Mouse (Mus musculus): Measurements from ENCODE around the gene Olfr68.
"Not testable (repeated sequence)": the region's sequence is repeated elsewhere in the genome, so short reads cannot be mapped to it uniquely, and the experiment has no call there.

Olfr68 gene

DNA sequence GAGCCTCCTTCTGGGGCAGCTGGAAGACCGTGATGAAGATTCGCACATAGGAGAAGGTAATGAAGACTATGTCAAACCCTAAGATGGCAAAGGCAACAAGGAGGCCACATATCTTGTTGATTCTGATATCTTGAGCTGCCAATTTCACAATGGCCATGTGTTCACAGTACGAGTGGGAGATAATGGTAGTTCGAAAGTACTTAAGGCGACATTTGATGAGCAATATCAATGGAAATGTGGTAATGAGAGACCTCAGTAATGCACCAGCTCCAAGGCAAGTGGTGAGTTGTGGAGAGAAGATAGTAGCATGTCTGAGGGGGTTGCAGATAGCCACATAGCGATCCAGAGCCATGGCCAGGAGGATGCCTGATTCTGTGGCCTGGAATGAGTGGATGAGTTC lies 11.8 kb downstream of the Olfr68 start:
- DNase-seq (ENCODE audit: low read depth, low spot score), result not testable (repeated sequence)

DNA sequence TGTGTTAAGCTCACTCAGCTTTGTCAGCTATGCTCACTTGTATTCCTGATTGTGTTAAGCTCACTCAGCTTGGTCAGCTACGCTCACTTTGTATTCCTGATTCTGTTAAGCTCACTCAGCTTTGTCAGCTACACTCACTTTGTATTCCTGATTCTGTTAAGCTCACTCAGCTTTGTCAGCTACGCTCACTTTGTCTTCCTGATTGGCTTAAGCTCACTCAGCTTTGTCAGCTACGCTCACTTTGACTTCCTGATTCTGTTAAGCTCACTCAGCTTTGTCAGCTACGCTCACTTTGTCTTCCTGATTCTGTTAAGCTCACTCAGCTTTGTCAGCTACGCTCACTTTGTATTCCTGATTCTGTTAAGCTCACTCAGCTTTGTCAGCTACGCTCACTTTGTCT lies 17.3 kb downstream of the Olfr68 start:
- not testable (repeated sequence) for DNase-seq (ENCODE audit: low read depth, low spot score)

DNA sequence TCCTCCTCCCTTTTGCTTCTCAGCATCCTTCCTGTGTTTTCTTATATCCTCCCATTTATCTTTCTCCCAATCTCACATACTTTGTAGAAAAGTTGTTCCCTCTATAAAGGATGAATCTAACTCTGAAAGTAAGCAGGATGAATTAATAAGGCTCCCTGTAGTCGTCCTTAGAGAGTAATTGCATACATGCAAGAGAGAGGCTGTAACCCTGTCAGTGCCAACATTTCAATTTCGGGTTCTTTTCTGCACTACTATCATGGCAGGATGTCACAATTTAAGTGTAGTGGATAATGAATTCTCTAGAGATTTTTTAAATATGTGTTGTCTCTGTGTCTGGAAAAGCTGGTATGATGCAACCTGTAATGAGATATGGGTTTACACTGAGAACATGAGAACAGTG lies 22.3 kb downstream of the Olfr68 start, which contains the start of gene Olfr630:
TSS of gene Olfr630 (minus strand) at position 101 of the 400 bp plus-strand sequence.
- DNase-seq (ENCODE audit: low read depth, low spot score), result no peak

DNA sequence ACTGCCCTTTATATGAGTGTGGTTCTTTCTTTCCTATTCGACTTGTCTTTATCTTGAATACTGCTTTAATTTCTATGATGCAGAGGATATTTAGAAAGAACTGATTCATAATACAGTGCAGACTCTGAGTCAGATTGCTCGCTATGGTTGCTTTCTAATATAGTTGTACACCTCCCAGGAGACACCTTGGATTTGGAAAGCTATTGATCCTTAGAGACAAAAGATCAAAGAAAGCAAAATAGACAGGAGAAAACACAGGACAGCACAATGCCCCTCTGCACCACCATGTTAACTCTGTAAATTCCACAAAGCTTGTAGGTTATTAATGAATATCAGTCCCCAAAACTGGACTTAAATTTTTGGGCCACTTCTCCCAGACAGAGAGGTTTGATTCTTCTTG lies 34.7 kb downstream of the Olfr68 start, which contains the start of gene Olfr629:
TSS of gene Olfr629 (minus strand) at position 101 of the 400 bp plus-strand sequence.
- no peak for DNase-seq (ENCODE audit: low read depth, low spot score)

DNA sequence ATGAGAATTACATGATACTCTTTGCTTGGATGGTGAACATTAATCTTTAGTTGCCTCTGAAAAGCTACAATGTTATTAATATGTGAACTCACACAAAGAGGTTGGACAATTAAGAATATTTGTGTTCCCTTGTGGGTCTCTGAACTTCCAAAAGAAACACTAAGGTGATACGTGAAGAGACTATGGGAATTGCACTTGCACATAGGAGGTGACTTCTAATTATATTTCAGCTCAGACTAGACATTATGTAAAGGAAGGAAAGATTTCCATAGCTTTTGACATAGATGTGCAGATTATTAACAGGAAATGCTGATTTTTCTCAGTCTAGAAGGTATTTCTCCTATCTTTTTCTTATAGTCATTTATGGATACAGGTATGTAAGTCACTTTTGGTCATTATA lies 49.4 kb downstream of the Olfr68 start, which contains the start of gene Olfr628:
TSS of gene Olfr628 (plus strand) at position 301 of the 400 bp plus-strand sequence.
- DNase-seq (ENCODE audit: low read depth, low spot score), result no peak
